Mouse (Mus musculus) liver, adult 2 months (tissue): ENCODE data around the gene Mief2. TPM values are rescaled to one million over a fixed set of nuclear protein-coding genes. Genes with fewer than 3 reads are reported as not detected.

ENCODE experiments used
- DNase-seq: peaks from one replicate; pipeline ENCODE4 v3.0.0-alpha.2; 2011; ENCODE audit warnings: low read depth, low spot score; ENCODE audit errors: extremely low read depth
- H3K27ac ChIP-seq: fragments of 200-500 bp; replicated peaks from 2 replicates; pipeline ENCODE4 v1.5.1; 2012; ENCODE audit warnings: low read depth, mild to moderate bottlenecking, control low read depth, inconsistent platforms, low read length; ENCODE audit not compliant: insufficient read depth
- H3K27me3 ChIP-seq: fragments of 200-500 bp; 2 replicates; pipeline ENCODE4 v1.6.1; 2012; ENCODE audit warnings: mild to moderate bottlenecking, moderate library complexity, low read length, inconsistent platforms; ENCODE audit not compliant: control insufficient read depth, insufficient read depth
- H3K36me3 ChIP-seq: fragments of 200-500 bp; 2 replicates; pipeline ENCODE4 v1.6.1; 2012; ENCODE audit warnings: low read length, inconsistent platforms; ENCODE audit not compliant: control insufficient read depth, insufficient read depth
- H3K4me1 ChIP-seq: fragments of 200-500 bp; 2 replicates; pipeline ENCODE4 v1.6.1; 2011; ENCODE audit warnings: low read length; ENCODE audit not compliant: control insufficient read depth, insufficient read depth
- H3K4me3 ChIP-seq: fragments of 200-500 bp; 2 replicates; pipeline ENCODE4 v1.5.1; 2011; ENCODE audit warnings: low read depth, mild to moderate bottlenecking, control low read depth, low read length, moderate library complexity; ENCODE audit not compliant: insufficient read depth
- H3K79me2 ChIP-seq: fragments of 200-500 bp; 2 replicates; pipeline ENCODE4 v1.6.1; 2012; ENCODE audit warnings: inconsistent platforms, mild to moderate bottlenecking, low read length, moderate library complexity; ENCODE audit not compliant: control insufficient read depth, insufficient read depth
- H3K9ac ChIP-seq: fragments of 200-500 bp; 2 replicates; pipeline ENCODE4 v1.6.1; 2012; ENCODE audit warnings: low read depth, mild to moderate bottlenecking, control low read depth, inconsistent platforms, low read length
- CTCF ChIP-seq: fragments of 200-500 bp; IDR thresholded peaks from 2 replicates; pipeline ENCODE4 v1.5.1; 2011; ENCODE audit warnings: low read depth, low read length, control low read depth
- POLR2A ChIP-seq: fragments of 200-500 bp; IDR thresholded peaks from 2 replicates; pipeline ENCODE4 v1.6.1; 2011; ENCODE audit warnings: low read length, control low read depth; ENCODE audit not compliant: insufficient read depth; ENCODE audit errors: extremely low read depth
- WGBS: fragments of 180-500 bp; shearing (Covaris S2); methylation state at CpG from one replicate; pipeline ENCODE4 v1.1.7; 2018; 5-methylcytosine and 5-hydroxymethylcytosine counted together
- polyA plus RNA-seq: library from polyadenylated mRNA; depleted of rRNA; stranded (reverse); fragments of >200 nt; gene quantifications from 2 replicates; pipeline ENCODE4 v1.2.3, GENCODE M21; 2012; rRNA removed
- total RNA-seq: library from RNA; depleted of rRNA; stranded (reverse); fragments of >200 nt; gene quantifications from 2 replicates; pipeline ENCODE4 v1.2.3, GENCODE M21; 2014; rRNA removed

Gene Mief2
- total and polyA plus RNA-seq, 2 experiments, result 13.1 to 26.3 TPM

GRCm38 (mm10) chr11:60776107-60776828, 48.1 kb downstream of the Mief2 start:
- Histone ChIP-seq H3K9ac (peak overlapping the region; percentile 64), H3K79me2 (peaks cover 37% of the 10 kb centered on the region; the same call in 1 of the 2 replicates), H3K27ac (peak overlapping the region; percentile 64), H3K4me1 (peaks cover 30% of the 10 kb centered on the region), H3K4me3 (peak overlapping the region; percentile 77), H3K36me3 (peaks cover 3% of the 10 kb centered on the region; the same call in 1 of the 2 replicates), H3K27me3 (no peaks in the 10 kb centered on the region)
- WGBS, result 4% methylated on average over 17 of the region's 17 CpGs
- no peak for DNase-seq
- TF ChIP-seq POLR2A (no peak), CTCF (no peak)

GRCm38 (mm10) chr11:60776829-60777740, 48.9 kb downstream of the Mief2 start, which contains the start of the genes Top3a and Smcr8:
Top3a (minus strand) TSS chr11:60777365.
Smcr8 (plus strand) TSS chr11:60777524.
- peaks cover 37% of the 10 kb centered on the region for H3K4me1 ChIP-seq
- peak within 1 kb of the TSS; percentile 88 for H3K27ac ChIP-seq
- H3K36me3 ChIP-seq, result peaks cover 3% of the 10 kb centered on the region; the same call in 1 of the 2 replicates
- peak; percentile 87 for TF ChIP-seq POLR2A
- no peak for TF ChIP-seq CTCF
- H3K4me3 ChIP-seq, result peak within 1 kb of the TSS; percentile 77
- H3K27me3 ChIP-seq, result no peaks in the 10 kb centered on the region
- peak; percentile 99 for DNase-seq
- under 1% methylated on average over 62 of the region's 62 CpGs for WGBS
- peak within 1 kb of the TSS; percentile 87 for H3K9ac ChIP-seq
- H3K79me2 ChIP-seq, result peaks cover 37% of the 10 kb centered on the region; the same call in 1 of the 2 replicates

DNA sequence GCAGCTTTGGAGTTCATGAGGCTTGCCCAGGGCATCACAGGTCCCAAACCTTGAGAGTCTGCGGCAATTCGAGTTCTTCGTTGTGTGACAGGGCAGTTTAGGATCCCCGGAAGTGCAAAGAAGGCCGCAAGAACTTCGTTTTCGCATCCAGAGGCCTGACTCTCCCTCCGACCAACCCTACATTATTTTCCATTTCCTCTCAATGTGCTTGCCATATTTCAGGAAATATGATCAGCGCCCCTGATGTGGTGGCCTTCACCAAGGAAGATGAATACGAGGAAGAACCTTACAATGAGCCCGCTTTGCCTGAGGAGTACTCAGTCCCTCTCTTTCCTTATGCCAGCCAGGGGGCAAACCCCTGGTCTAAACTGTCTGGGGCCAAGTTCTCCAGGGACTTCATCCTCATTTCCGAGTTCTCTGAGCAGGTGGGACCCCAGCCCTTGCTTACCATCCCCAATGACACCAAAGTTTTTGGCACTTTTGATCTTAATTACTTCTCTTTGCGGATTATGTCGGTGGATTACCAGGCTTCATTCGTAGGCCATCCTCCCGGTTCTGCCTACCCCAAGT, 49.7 kb downstream of the Mief2 start:
- DNase-seq, result no peak
- Histone ChIP-seq H3K4me1 (peaks cover 42% of the 10 kb centered on the region), H3K9ac (peak overlapping the region; percentile 87), H3K4me3 (peak overlapping the region; percentile 77), H3K79me2 (peaks cover 42% of the 10 kb centered on the region; the same call in 1 of the 2 replicates), H3K27ac (peak overlapping the region; percentile 88), H3K27me3 (no peaks in the 10 kb centered on the region), H3K36me3 (peaks cover 3% of the 10 kb centered on the region; the same call in 1 of the 2 replicates)
- TF ChIP-seq CTCF, result no peak
- 20% methylated on average over 16 of the region's 16 CpGs for WGBS

- 14% methylated on average over 10 of the region's 10 CpGs for WGBS
- H3K36me3 ChIP-seq, result peaks cover 14% of the 10 kb centered on the region
- TF ChIP-seq CTCF, result no peak
- TF ChIP-seq POLR2A, result no peak
- H3K27me3 ChIP-seq, result no peaks in the 10 kb centered on the region
- H3K9ac ChIP-seq, result peak overlapping the region; percentile 74
- H3K4me1 ChIP-seq, result peaks cover 46% of the 10 kb centered on the region
- peak; percentile 77 for DNase-seq
- H3K27ac ChIP-seq, result peak overlapping the region; percentile 87
- H3K79me2 ChIP-seq, result peaks cover 56% of the 10 kb centered on the region
- H3K4me3 ChIP-seq, result peak overlapping the region; percentile 56
Observed at GRCm38 (mm10) chr11:60779673-60780189, 51.5 kb downstream of the Mief2 start.

Other genes starting within 250 kb of the Mief2 start
- gene Alkbh5, start 192.0 kb upstream of the Mief2 start, total RNA-seq, result 25.2 and 33.8 TPM in 2 replicates
- gene Alkbh5, start 192.0 kb upstream of the Mief2 start, polyA plus RNA-seq, result 21.2 and 22.6 TPM in 2 replicates
- gene Llgl1, start 28.7 kb upstream of the Mief2 start, total RNA-seq, result 2.7 and 3.8 TPM in 2 replicates
- gene Llgl1, start 28.7 kb upstream of the Mief2 start, polyA plus RNA-seq, result 8.9 and 11.5 TPM in 2 replicates
- 33.4 and 35.1 TPM in 2 replicates for gene Flii, start 1.1 kb upstream of the Mief2 start, total RNA-seq
- gene Flii, start 1.1 kb upstream of the Mief2 start, polyA plus RNA-seq, result 82.7 and 86.7 TPM in 2 replicates
- 3.3 and 3.4 TPM in 2 replicates for gene Top3a, start 49.0 kb downstream of the Mief2 start, total RNA-seq
- 3.4 and 3.8 TPM in 2 replicates for gene Top3a, start 49.0 kb downstream of the Mief2 start, polyA plus RNA-seq
- 9.3 and 12.8 TPM in 2 replicates for gene Smcr8, start 49.1 kb downstream of the Mief2 start, total RNA-seq
- gene Smcr8, start 49.1 kb downstream of the Mief2 start, polyA plus RNA-seq, result 6.2 and 7.7 TPM in 2 replicates
- gene Shmt1, start 83.3 kb downstream of the Mief2 start, total RNA-seq, result 162 and 214 TPM in 2 replicates
- 239 and 306 TPM in 2 replicates for gene Shmt1, start 83.3 kb downstream of the Mief2 start, polyA plus RNA-seq
- gene Dhrs7b, start 102.2 kb downstream of the Mief2 start, total RNA-seq, result 23.5 and 28.8 TPM in 2 replicates
- 15.0 and 15.5 TPM in 2 replicates for gene Dhrs7b, start 102.2 kb downstream of the Mief2 start, polyA plus RNA-seq
- gene Tmem11, start 150.9 kb downstream of the Mief2 start, total RNA-seq, result 19.8 and 20.0 TPM in 2 replicates
- 48.9 and 67.8 TPM in 2 replicates for gene Tmem11, start 150.9 kb downstream of the Mief2 start, polyA plus RNA-seq
- gene Natd1, start 186.4 kb downstream of the Mief2 start, total RNA-seq, result 1.1 and 2.2 TPM in 2 replicates
- 6.6 and 7.0 TPM in 2 replicates for gene Natd1, start 186.4 kb downstream of the Mief2 start, polyA plus RNA-seq
- 25.7 and 30.3 TPM in 2 replicates for gene Map2k3, start 203.6 kb downstream of the Mief2 start, total RNA-seq
- 36.9 and 39.7 TPM in 2 replicates for gene Map2k3, start 203.6 kb downstream of the Mief2 start, polyA plus RNA-seq